Comparison of ENCODE assay signal across 16 mouse cellular contexts in genomic region chr16:77153216-77153715, GRCm38 (mm10).
DNase-seq lines count a peak whose midpoint lies in the region; ATAC-seq and TF ChIP-seq lines count a peak whose summit lies in the region.
"Had no signal": no experiment of that assay in that cellular context is flagged by ENCODE, and none has a peak within 500 bp of the region (broad histone marks: within the 10 kb centered on the region; RNA-seq: fewer than 3 reads in every experiment).

No protein-coding gene starts in this region.

- no peaks in the 10 kb centered on the region for H3K9me3 ChIP-seq in kidney, embryonic 16.5 days (ENCODE audit: low read length)
- H3K9me3 ChIP-seq: embryonic facial prominence, embryonic 12.5 days; forebrain, embryonic 15.5 days; heart, embryonic 12.5 days; hindbrain, embryonic 10.5 days; intestine, embryonic 15.5 days had no signal

- no peak for TF ChIP-seq CTCF in cerebellum, adult 2 months (IDR thresholded peaks at IDR 0.05; ENCODE audit: borderline replicate concordance, insufficient read depth, low read depth, low read length)

- peak; percentile 92 for ATAC-seq in cerebellum, adult (ENCODE audit: insufficient number of reproducible peaks, low FRiP score, low TSS enrichment)
- ATAC-seq in kidney, embryonic 16.5 days (ENCODE audit: low FRiP score, low TSS enrichment), result no peak
- ATAC-seq: forebrain, embryonic 15.5 days; intestine, embryonic 15.5 days had no signal

- H3K27me3 ChIP-seq in cerebellum, adult 2 months (ENCODE audit: control insufficient read depth, insufficient read depth, low read length), result no peaks in the 10 kb centered on the region
- H3K27me3 ChIP-seq in kidney, embryonic 16.5 days (ENCODE audit: insufficient read depth, low read length), result no peaks in the 10 kb centered on the region
- H3K27me3 ChIP-seq: embryonic facial prominence, embryonic 12.5 days; forebrain, embryonic 15.5 days; heart, embryonic 12.5 days; intestine, embryonic 15.5 days had no signal

- H3K27ac ChIP-seq in cerebellum, adult 2 months (ENCODE audit: insufficient read depth, low read length), result peak overlapping the region; percentile 75; the same call in 1 of the 2 replicates
- H3K27ac ChIP-seq in kidney, embryonic 16.5 days (ENCODE audit: low read length), result no peak overlapping the region
- H3K27ac ChIP-seq: embryonic facial prominence, embryonic 12.5 days; forebrain, embryonic 15.5 days; hindbrain, embryonic 10.5 days; hindbrain, embryonic 14.5 days; intestine, embryonic 15.5 days had no signal

- no peak for TF ChIP-seq POLR2A in cerebellum, adult 2 months (IDR thresholded peaks at IDR 0.05; ENCODE audit: borderline replicate concordance, insufficient read depth, low read length)

- no peaks in the 10 kb centered on the region for H3K36me3 ChIP-seq in kidney, embryonic 16.5 days (ENCODE audit: insufficient read depth, low read length)
- H3K36me3 ChIP-seq: embryonic facial prominence, embryonic 12.5 days; forebrain, embryonic 15.5 days; heart, embryonic 12.5 days; hindbrain, embryonic 10.5 days; intestine, embryonic 15.5 days had no signal

- H3K4me3 ChIP-seq in cerebellum, adult 2 months (replicated peaks; ENCODE audit: insufficient read depth, low read depth, low read length), result no peak overlapping the region
- no peak overlapping the region for H3K4me3 ChIP-seq in kidney, embryonic 16.5 days (ENCODE audit: low read length)
- H3K4me3 ChIP-seq: embryonic facial prominence, embryonic 12.5 days; forebrain, embryonic 15.5 days; heart, embryonic 12.5 days; hindbrain, embryonic 10.5 days; intestine, embryonic 15.5 days had no signal

- WGBS in cerebellum, adult 2 months, result 9% methylated on average over 1 of the region's 1 CpGs
- WGBS in kidney, embryonic 16.5 days, result 65% methylated on average over 1 of the region's 1 CpGs

- DNase-seq in cerebellum, postnatal 4 days (ENCODE audit: low spot score in 2 of 2), result no peak
- peak; percentile 35 to 84 for DNase-seq in cerebellum, adult 2 months
- DNase-seq in cerebellum, postnatal 10 days, result peak; percentile 47 to 61
- no peak for DNase-seq in kidney, adult 18-20 months
- no peak for DNase-seq in urinary bladder, adult 2 months (ENCODE audit: low spot score)
- DNase-seq: adrenal gland, postnatal 10 days; B cell, adult 2 months; kidney, adult 2 months had no signal

- peaks cover 12% of the 10 kb centered on the region; the same call in 1 of the 2 replicates for H3K4me1 ChIP-seq in cerebellum, adult 2 months (ENCODE audit: control insufficient read depth, insufficient read depth, low read length)
- H3K4me1 ChIP-seq in kidney, embryonic 16.5 days (ENCODE audit: insufficient read depth, low read length), result peaks cover 4% of the 10 kb centered on the region; the same call in 1 of the 2 replicates
- H3K4me1 ChIP-seq: embryonic facial prominence, embryonic 12.5 days; forebrain, embryonic 15.5 days; heart, embryonic 12.5 days; hindbrain, embryonic 10.5 days; intestine, embryonic 15.5 days had no signal

- no peak overlapping the region for H3K9ac ChIP-seq in kidney, embryonic 16.5 days (replicated peaks; ENCODE audit: low read length)
- H3K9ac ChIP-seq: embryonic facial prominence, embryonic 12.5 days; forebrain, embryonic 15.5 days; heart, embryonic 12.5 days; hindbrain, embryonic 14.5 days; intestine, embryonic 15.5 days had no signal

- H3K4me2 ChIP-seq in kidney, embryonic 16.5 days (replicated peaks; ENCODE audit: low read depth, low read length), result no peak overlapping the region
- H3K4me2 ChIP-seq: embryonic facial prominence, embryonic 12.5 days; forebrain, embryonic 15.5 days; heart, embryonic 12.5 days; hindbrain, embryonic 14.5 days; intestine, embryonic 15.5 days had no signal

Comparison
In these comparisons a context has a peak if more than half of its experiments do, and no peak if none do; other contexts are left out.
1. DNase-seq: peak in cerebellum, adult 2 months (2 of 2) and cerebellum, postnatal 10 days (2 of 2); none in cerebellum, postnatal 4 days (0 of 2), kidney, adult 18-20 months (single experiment) and urinary bladder, adult 2 months (single experiment).